Mouse (Mus musculus) liver, embryonic 14.5 days (tissue): ENCODE data around the gene Cks1b. TPM values are rescaled to one million over a fixed set of nuclear protein-coding genes. Genes with fewer than 3 reads are reported as not detected.
A peak's percentile ranks its signal among the peaks of the same experiment; 100 is the strongest.

ENCODE experiments used
- ATAC-seq: fragments of 200-750 bp; cut with Nextera tagmentation; 2 replicates; pipeline ENCODE4 v1.8.0; 2017; ENCODE audit warnings: moderate number of reproducible peaks, mild to moderate bottlenecking, moderate library complexity; ENCODE audit not compliant: insufficient read depth
- DNase-seq, 3 experiments: peaks; one replicate each; pipeline ENCODE4 v3.0.0-alpha.2; 2012 to 2013; ENCODE audit warnings: low read depth in 3 of 3, low spot score in 3 of 3
- H3K27ac ChIP-seq: fragments of 300-500 bp; sonication (generic); 2 replicates; pipeline ENCODE4 v1.5.1; 2014; ENCODE audit warnings: moderate library complexity, mild to moderate bottlenecking, control low read depth, inconsistent platforms
- H3K27me3 ChIP-seq: fragments of 300-500 bp; sonication (generic); 2 replicates; pipeline ENCODE4 v1.6.1; 2014; ENCODE audit warnings: mild to moderate bottlenecking, low read length, moderate library complexity; ENCODE audit not compliant: control insufficient read depth, insufficient read depth
- H3K36me3 ChIP-seq: fragments of 300-500 bp; sonication (generic); replicated peaks from 2 replicates; pipeline ENCODE4 v1.6.1; 2014; ENCODE audit warnings: low read depth; ENCODE audit not compliant: control insufficient read depth, insufficient read depth
- H3K4me1 ChIP-seq, 2 experiments: fragments of 200-500 bp in 1 of 2; fragments of 300-500 bp in 1 of 2; sonication (generic) in 1 of 2; replicated peaks; 2 replicates each; pipeline ENCODE4 v1.6.1; 2012 to 2014; ENCODE audit warnings: antibody characterized with exemption in 1 of 2, inconsistent platforms in 1 of 2, low read length in 1 of 2; ENCODE audit not compliant: control insufficient read depth in 2 of 2, insufficient read depth in 2 of 2
- H3K4me2 ChIP-seq: fragments of 300-500 bp; sonication (generic); 2 replicates; pipeline ENCODE4 v1.6.1; 2014; ENCODE audit warnings: low read depth, mild to moderate bottlenecking, control low read depth, moderate library complexity
- H3K4me3 ChIP-seq, 2 experiments: fragments of 200-500 bp in 1 of 2; fragments of 300-500 bp in 1 of 2; sonication (generic) in 1 of 2; 2 replicates each; pipeline ENCODE4 v1.5.1; 2012 to 2014; ENCODE audit warnings: low read depth in 2 of 2, low read length in 2 of 2, mild to moderate bottlenecking in 2 of 2, control low read depth in 1 of 2, inconsistent platforms in 1 of 2, moderate library complexity in 1 of 2; ENCODE audit not compliant: insufficient read depth in 1 of 2
- H3K9ac ChIP-seq: fragments of 300-500 bp; sonication (generic); replicated peaks from 2 replicates; pipeline ENCODE4 v1.6.1; 2014; ENCODE audit warnings: mild to moderate bottlenecking, control low read depth, moderate library complexity
- H3K9me3 ChIP-seq: fragments of 300-500 bp; sonication (generic); 2 replicates; pipeline ENCODE4 v1.6.1; 2016; ENCODE audit warnings: low read length, mixed read lengths; ENCODE audit not compliant: control insufficient read depth
- CTCF ChIP-seq: IDR thresholded peaks from 2 replicates; pipeline ENCODE4 v1.5.1; 2016; ENCODE audit warnings: antibody characterized with exemption, low read depth, control low read depth
- EP300 ChIP-seq: IDR thresholded peaks from 2 replicates; pipeline ENCODE4 v1.6.1; 2016; ENCODE audit warnings: antibody characterized with exemption, low read depth
- WGBS: fragments of 180-500 bp; shearing (Covaris S2); extraction: QIAGEN DNeasy Blood & Tissue Kit; methylation state at CpG from one replicate; pipeline ENCODE4 v1.1.7; 2014; ENCODE audit not compliant: insufficient replicate concordance; 5-methylcytosine and 5-hydroxymethylcytosine counted together
- polyA plus RNA-seq, 2 experiments: library from polyadenylated mRNA; depleted of rRNA in 1 of 2; stranded (reverse) in 1 of 2; unstranded in 1 of 2; fragments of >200 nt; fragmentation: Nextera tagmentation in 1 of 2; extraction: Ambion mirVana in 1 of 2; gene quantifications; 2 replicates each; pipeline versions ENCODE4 v1.2.1 to v1.2.3; 2012 to 2014

Gene Cks1b
- polyA plus RNA-seq, 2 experiments = 133 to 295 TPM

DNA sequence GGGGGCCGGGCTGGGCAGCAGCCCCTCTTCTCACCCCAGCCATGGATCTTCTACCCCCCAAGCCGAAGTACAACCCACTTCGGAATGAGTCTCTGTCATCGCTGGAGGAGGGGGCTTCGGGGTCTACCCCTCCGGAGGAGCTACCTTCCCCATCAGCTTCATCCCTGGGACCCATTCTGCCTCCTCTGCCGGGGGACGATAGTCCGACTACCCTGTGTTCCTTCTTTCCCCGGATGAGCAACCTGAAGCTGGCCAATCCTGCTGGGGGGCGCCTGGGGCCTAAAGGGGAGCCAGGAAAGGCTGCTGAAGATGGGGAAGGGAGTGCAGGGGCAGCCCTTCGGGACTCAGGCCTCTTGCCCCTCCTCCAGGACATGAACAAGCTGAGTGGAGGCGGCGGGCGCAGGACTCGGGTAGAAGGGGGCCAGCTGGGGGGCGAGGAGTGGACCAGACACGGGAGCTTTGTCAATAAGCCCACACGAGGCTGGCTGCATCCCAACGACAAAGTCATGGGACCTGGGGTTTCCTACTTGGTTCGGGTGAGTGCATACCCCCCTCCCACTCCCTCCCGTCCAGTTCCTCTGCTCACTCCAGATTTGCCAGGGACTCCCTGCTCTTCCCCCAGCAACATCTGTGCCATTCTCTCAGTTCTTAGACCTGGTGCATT is 3.8 kb upstream of the Cks1b start:
- DNase-seq (no peak), ATAC-seq (no peak)
- H3K4me2 ChIP-seq = peak overlapping the region; percentile 71
- peak overlapping the region; percentile 75 for H3K9ac ChIP-seq
- H3K36me3 ChIP-seq = peaks cover 25% of the 10 kb centered on the region
- H3K4me3 ChIP-seq = peak overlapping the region; percentile 62 to 68
- no peaks in the 10 kb centered on the region for H3K27me3 ChIP-seq
- TF ChIP-seq EP300 (no peak), CTCF (no peak)
- H3K9me3 ChIP-seq = no peaks in the 10 kb centered on the region
- peaks cover 54 to 68% of the 10 kb centered on the region in 2 experiments for H3K4me1 ChIP-seq
- 28% methylated on average over 22 of the region's 22 CpGs for WGBS
- H3K27ac ChIP-seq = peak overlapping the region; percentile 60

DNA sequence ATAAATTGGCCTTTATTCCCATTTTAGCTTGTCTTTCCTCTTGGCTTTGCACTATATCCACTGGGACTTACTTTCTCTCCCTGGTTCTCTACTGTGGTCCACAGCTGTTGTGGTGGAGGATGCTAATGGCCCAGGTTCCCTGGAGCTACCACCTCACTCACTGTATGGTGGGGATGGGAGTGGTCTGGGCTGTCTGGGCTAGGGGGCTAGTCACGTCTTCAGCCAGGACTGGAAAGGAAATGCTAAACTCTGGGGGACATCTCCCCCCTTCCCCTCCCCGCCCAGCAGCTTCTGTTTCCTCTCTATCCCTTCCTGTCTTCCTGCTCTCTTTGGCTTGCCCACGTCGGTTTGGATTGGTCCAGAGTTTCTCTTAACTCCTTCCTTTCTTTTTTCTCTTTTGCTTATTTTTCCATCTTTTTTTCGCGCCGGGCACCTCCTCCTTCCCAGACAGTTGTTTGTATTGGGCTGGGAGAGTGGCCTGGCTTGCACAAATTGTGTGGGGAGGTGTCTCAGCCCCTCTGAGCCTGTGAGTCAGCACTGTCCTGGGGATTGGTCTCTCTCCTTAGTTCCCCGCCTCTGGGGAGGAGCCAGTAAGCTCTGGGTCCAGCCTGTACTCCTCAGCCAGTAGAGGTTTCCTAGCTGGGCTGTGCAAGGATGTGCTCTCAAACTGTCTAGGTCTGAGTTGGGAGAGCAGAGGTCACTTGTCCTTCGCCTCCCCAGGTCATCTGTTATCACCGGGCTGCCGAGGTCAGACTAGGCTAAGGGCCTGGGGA is 3.0 kb upstream of the Cks1b start:
- Histone ChIP-seq H3K9me3 (no peaks in the 10 kb centered on the region), H3K27me3 (no peaks in the 10 kb centered on the region), H3K9ac (peak overlapping the region; percentile 75), H3K4me2 (peak overlapping the region; percentile 71), H3K4me1 (peaks cover 56 to 69% of the 10 kb centered on the region in 2 experiments), H3K27ac (peak overlapping the region; percentile 87), H3K36me3 (peaks cover 21% of the 10 kb centered on the region), H3K4me3 (peak overlapping the region; percentile 62 to 68)
- WGBS = 7% methylated on average over 11 of the region's 11 CpGs
- TF ChIP-seq EP300 (0 out of 2 replicates have a peak, but pooled peaks have one; percentile 9), CTCF (no peak)
- DNase-seq = peak; percentile 81 to 82 (median 82)
- peak; percentile 71 for ATAC-seq

DNA sequence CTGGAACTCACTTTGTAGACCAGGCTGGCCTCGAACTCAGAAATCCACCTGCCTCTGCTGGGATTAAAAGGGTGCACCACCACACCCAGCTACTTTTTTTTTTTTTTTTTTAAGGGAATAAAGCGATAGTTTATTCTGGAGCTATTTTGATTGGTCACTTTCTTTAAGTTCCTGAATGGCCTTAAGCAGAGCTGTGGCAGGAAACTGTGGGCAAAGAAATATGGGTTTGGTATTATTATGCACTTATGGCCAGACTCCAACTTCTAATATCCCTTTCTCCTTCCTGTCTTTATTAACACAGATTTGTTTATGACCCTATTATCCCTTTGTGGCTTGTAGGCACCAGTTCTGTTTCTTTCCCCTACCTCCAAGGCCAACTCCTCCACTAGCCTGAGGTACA is 2.2 kb upstream of the Cks1b start:
- H3K4me3 ChIP-seq = peak overlapping the region; percentile 68 to 84
- WGBS = 44% methylated on average over 2 of the region's 2 CpGs
- H3K4me1 ChIP-seq = peaks cover 49 to 64% of the 10 kb centered on the region in 2 experiments
- H3K36me3 ChIP-seq = peaks cover 28% of the 10 kb centered on the region
- no peaks in the 10 kb centered on the region for H3K9me3 ChIP-seq
- ATAC-seq = no peak
- no peak for DNase-seq
- no peaks in the 10 kb centered on the region for H3K27me3 ChIP-seq
- no peak for TF ChIP-seq EP300
- TF ChIP-seq CTCF = no peak
- peak overlapping the region; percentile 71 for H3K4me2 ChIP-seq
- no peak overlapping the region; the same call in 1 of the 2 replicates for H3K9ac ChIP-seq
- peak overlapping the region; percentile 87 for H3K27ac ChIP-seq

DNA sequence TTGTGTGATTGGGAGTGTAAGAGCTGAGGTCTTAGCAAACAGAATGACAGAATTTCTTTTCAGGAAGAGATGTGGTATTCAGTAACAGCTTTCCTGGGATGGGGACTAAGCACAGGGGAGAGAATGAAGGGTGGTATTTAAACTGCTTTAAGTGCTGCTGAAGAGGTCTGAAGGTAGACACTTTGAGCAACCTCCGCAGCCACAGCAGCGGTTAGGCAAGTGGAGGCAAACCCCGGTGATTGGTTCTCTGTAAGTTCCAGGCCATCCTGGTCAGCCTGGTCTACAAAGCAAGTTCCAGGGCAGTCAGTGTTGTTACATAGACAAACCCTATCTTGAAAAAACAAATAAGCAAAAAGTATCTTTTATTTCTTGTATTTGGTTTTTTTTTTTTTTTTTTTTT is 1.8 kb upstream of the Cks1b start:
- Histone ChIP-seq H3K4me1 (peaks cover 45 to 60% of the 10 kb centered on the region in 2 experiments), H3K27ac (peak overlapping the region; percentile 92), H3K27me3 (no peaks in the 10 kb centered on the region), H3K36me3 (peaks cover 28% of the 10 kb centered on the region), H3K4me3 (peak overlapping the region; percentile 84 to 97), H3K4me2 (peak overlapping the region; percentile 71), H3K9me3 (no peaks in the 10 kb centered on the region), H3K9ac (peak overlapping the region; percentile 91)
- DNase-seq = no peak
- no peak for TF ChIP-seq CTCF
- TF ChIP-seq EP300 = no peak
- 35% methylated on average over 3 of the region's 3 CpGs for WGBS
- no peak for ATAC-seq

DNA sequence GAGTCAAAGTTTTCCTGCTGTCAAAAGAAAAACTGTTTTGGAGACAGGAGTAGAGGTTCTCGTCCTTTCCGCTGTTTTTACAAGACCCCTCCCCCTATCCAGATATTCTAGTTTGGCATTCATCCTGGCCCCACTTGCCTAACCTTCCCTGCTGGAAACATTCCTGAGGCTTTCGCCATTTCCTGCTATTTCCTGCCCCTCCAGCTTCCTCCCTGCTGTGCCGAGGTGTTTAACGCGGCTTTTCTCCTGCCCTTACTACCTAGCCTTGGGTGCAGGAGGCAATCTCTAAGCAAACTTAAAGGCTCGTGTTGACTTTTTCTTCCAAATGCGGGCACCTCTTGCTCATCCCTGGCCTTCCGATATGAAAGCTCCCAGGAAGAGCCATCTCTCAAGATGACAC is 1.4 kb upstream of the Cks1b start:
- Histone ChIP-seq H3K27me3 (no peaks in the 10 kb centered on the region), H3K27ac (peak overlapping the region; percentile 92), H3K4me1 (peaks cover 41 to 56% of the 10 kb centered on the region in 2 experiments), H3K4me2 (peak overlapping the region; percentile 71), H3K9me3 (no peaks in the 10 kb centered on the region), H3K4me3 (peak overlapping the region; percentile 84 to 97), H3K9ac (peak overlapping the region; percentile 91), H3K36me3 (peaks cover 29% of the 10 kb centered on the region)
- no peak for ATAC-seq
- DNase-seq = no peak
- TF ChIP-seq EP300 (no peak), CTCF (no peak)
- WGBS = 7% methylated on average over 9 of the region's 9 CpGs
